Mouse (Mus musculus) liver, adult 2 months (tissue): Measurements from ENCODE around the gene Prdx5. TPM values are rescaled to one million over a fixed set of nuclear protein-coding genes. Genes with fewer than 3 reads are reported as not detected.
A peak's percentile ranks its signal among the peaks of the same experiment; 100 is the strongest.

Experiments
- DNase-seq: peaks from one replicate; pipeline ENCODE4 v3.0.0-alpha.2; 2011; ENCODE audit warnings: low read depth, low spot score; ENCODE audit errors: extremely low read depth
- H3K27ac ChIP-seq: fragments of 200-500 bp; replicated peaks from 2 replicates; pipeline ENCODE4 v1.5.1; 2012; ENCODE audit warnings: low read depth, mild to moderate bottlenecking, control low read depth, inconsistent platforms, low read length; ENCODE audit not compliant: insufficient read depth
- H3K27me3 ChIP-seq: fragments of 200-500 bp; 2 replicates; pipeline ENCODE4 v1.6.1; 2012; ENCODE audit warnings: mild to moderate bottlenecking, moderate library complexity, low read length, inconsistent platforms; ENCODE audit not compliant: control insufficient read depth, insufficient read depth
- H3K36me3 ChIP-seq: fragments of 200-500 bp; 2 replicates; pipeline ENCODE4 v1.6.1; 2012; ENCODE audit warnings: low read length, inconsistent platforms; ENCODE audit not compliant: control insufficient read depth, insufficient read depth
- H3K4me1 ChIP-seq: fragments of 200-500 bp; 2 replicates; pipeline ENCODE4 v1.6.1; 2011; ENCODE audit warnings: low read length; ENCODE audit not compliant: control insufficient read depth, insufficient read depth
- H3K4me3 ChIP-seq: fragments of 200-500 bp; 2 replicates; pipeline ENCODE4 v1.5.1; 2011; ENCODE audit warnings: low read depth, mild to moderate bottlenecking, control low read depth, low read length, moderate library complexity; ENCODE audit not compliant: insufficient read depth
- H3K79me2 ChIP-seq: fragments of 200-500 bp; 2 replicates; pipeline ENCODE4 v1.6.1; 2012; ENCODE audit warnings: inconsistent platforms, mild to moderate bottlenecking, low read length, moderate library complexity; ENCODE audit not compliant: control insufficient read depth, insufficient read depth
- H3K9ac ChIP-seq: fragments of 200-500 bp; 2 replicates; pipeline ENCODE4 v1.6.1; 2012; ENCODE audit warnings: low read depth, mild to moderate bottlenecking, control low read depth, inconsistent platforms, low read length
- CTCF ChIP-seq: fragments of 200-500 bp; IDR thresholded peaks from 2 replicates; pipeline ENCODE4 v1.5.1; 2011; ENCODE audit warnings: low read depth, low read length, control low read depth
- POLR2A ChIP-seq: fragments of 200-500 bp; IDR thresholded peaks from 2 replicates; pipeline ENCODE4 v1.6.1; 2011; ENCODE audit warnings: low read length, control low read depth; ENCODE audit not compliant: insufficient read depth; ENCODE audit errors: extremely low read depth
- WGBS: fragments of 180-500 bp; shearing (Covaris S2); methylation state at CpG from one replicate; pipeline ENCODE4 v1.1.7; 2018; 5-methylcytosine and 5-hydroxymethylcytosine counted together
- polyA plus RNA-seq: library from polyadenylated mRNA; depleted of rRNA; stranded (reverse); fragments of >200 nt; gene quantifications from 2 replicates; pipeline ENCODE4 v1.2.3, GENCODE M21; 2012
- total RNA-seq: library from RNA; depleted of rRNA; stranded (reverse); fragments of >200 nt; gene quantifications from 2 replicates; pipeline ENCODE4 v1.2.3, GENCODE M21; 2014

Gene Prdx5
- total and polyA plus RNA-seq, 2 experiments: 364 to 615 TPM

DNA sequence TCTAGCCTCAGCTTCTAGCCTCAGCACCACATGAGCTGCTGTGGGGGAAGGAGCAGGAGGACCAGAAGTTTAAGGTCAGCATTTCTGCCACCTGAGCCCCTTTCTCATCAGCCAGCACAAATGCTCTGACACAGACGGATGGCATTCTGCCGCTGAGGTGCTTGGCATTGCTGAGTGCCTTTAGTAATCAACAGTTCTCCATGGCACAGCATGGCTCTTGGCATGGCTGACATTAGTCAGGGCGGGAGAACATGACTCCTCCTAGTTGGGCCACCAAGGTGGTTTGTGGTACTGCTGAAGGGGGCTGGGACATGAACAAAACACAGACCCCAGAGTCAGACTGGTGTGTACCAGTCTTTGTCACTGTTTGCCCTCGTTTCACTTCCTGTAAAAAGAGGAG lies 38.3 kb upstream of the Prdx5 start:
- Histone ChIP-seq H3K27me3 (no peaks in the 10 kb centered on the region), H3K4me1 (peaks cover 6% of the 10 kb centered on the region), H3K9ac (no peak overlapping the region), H3K4me3 (no peak overlapping the region), H3K27ac (no peak overlapping the region), H3K79me2 (0 out of 2 replicates have a peak, but pooled peaks cover 2% of the 10 kb centered on the region), H3K36me3 (no peaks in the 10 kb centered on the region)
- WGBS: 86% methylated on average over 4 of the region's 4 CpGs
- TF ChIP-seq POLR2A (no peak), CTCF (no peak)
- no peak for DNase-seq

DNA sequence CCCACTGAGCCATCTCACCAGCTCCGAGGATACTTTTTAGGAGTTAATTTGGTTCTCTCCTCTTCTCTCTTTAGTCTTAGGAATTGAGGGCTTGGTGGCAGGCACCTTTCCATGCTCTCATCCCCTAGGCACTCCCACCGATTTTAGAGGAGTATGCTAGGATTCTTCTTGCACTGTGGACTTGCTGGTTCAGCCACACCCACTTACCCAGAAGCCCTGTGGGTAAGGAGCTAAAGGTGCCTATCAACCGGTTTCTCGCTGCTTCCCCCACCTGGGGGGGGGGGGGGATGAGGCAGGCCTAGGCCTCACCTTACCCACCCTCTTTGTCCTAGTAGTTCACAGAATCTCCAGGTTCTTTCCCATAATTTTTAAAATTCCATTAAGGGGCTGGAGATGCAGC lies 37.8 kb upstream of the Prdx5 start:
- TF ChIP-seq CTCF (no peak), POLR2A (no peak)
- no peaks in the 10 kb centered on the region for H3K36me3 ChIP-seq
- H3K9ac ChIP-seq: no peak overlapping the region
- H3K27me3 ChIP-seq: no peaks in the 10 kb centered on the region
- 77% methylated on average over 4 of the region's 4 CpGs for WGBS
- no peak overlapping the region for H3K27ac ChIP-seq
- H3K4me1 ChIP-seq: peaks cover 4% of the 10 kb centered on the region; the same call in 1 of the 2 replicates
- DNase-seq: no peak
- H3K79me2 ChIP-seq: peaks cover 5% of the 10 kb centered on the region
- H3K4me3 ChIP-seq: no peak overlapping the region

DNA sequence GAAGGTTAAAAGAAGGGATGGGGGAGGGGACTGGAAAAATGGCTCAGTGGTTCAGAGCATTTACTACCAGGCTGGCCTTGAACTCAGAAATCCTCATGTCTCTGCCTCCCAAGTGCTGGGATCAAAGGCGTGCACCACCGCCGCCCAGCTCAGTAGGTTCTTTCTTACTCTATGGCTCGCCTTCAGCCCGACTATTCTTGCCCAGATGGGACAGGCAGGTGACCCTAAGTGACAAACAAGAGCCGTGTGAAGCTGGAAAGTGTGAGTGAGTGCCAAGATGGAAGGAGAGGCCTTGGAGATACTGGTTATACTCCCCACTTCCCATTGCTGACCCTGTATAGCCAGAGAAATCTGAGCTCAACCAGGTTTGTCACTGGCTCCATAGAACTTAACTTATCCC lies 33.8 kb upstream of the Prdx5 start:
- no peak overlapping the region for H3K4me3 ChIP-seq
- H3K79me2 ChIP-seq: peaks cover 8% of the 10 kb centered on the region
- WGBS: 98% methylated on average over 6 of the region's 6 CpGs
- no peak for DNase-seq
- H3K36me3 ChIP-seq: no peaks in the 10 kb centered on the region
- H3K27ac ChIP-seq: no peak overlapping the region
- H3K27me3 ChIP-seq: no peaks in the 10 kb centered on the region
- peaks cover 11% of the 10 kb centered on the region for H3K4me1 ChIP-seq
- TF ChIP-seq CTCF: no peak
- no peak for TF ChIP-seq POLR2A
- no peak overlapping the region for H3K9ac ChIP-seq

DNA sequence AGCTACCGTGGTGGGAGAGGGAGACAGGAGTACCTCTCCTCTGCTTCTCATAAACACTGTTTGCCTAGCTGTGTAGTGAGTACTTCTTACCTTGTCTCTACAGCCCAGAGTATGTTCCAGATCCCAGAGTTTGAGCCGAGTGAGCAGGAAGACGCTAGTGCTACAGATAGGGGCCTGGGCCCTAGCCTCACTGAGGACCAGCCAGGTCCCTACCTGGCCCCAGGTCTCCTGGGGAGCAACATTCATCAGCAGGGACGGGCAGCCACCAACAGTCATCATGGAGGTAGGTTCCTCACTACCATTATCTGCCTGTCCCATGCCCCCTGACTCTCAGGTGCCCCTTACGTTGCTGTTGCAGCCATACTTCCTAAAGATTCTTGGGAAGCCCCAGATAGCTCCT lies 32.9 kb upstream of the Prdx5 start:
- TF ChIP-seq CTCF (no peak), POLR2A (no peak)
- Histone ChIP-seq H3K9ac (peak overlapping the region; percentile 70), H3K36me3 (no peaks in the 10 kb centered on the region), H3K79me2 (peaks cover 8% of the 10 kb centered on the region), H3K27ac (peak overlapping the region; percentile 84), H3K4me3 (peak overlapping the region; percentile 85), H3K27me3 (no peaks in the 10 kb centered on the region), H3K4me1 (peaks cover 20% of the 10 kb centered on the region)
- DNase-seq: no peak
- 25% methylated on average over 5 of the region's 5 CpGs for WGBS

DNA sequence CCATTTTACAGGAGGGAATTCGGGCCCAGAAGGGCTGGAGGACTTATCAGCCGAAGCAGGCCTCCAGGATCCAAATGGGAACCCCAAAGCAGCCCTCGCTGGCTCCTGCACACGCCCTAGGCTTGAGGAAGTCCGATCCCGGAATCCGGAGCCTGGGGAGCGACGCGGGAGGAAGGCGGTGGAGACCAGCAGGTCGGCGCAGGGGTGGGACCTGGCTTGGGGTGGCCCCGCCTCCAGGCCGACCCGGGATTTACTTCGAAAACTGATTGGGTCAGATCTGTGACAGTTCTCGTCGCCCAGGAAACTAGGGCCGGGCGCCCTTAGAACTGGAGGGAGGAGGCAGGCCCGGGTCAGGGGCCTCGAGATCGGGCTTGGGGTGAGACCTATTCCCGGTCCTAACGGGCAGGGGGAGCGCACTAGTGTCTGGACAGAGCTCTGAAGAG lies 32.4 kb upstream of the Prdx5 start, which contains the start of gene Gpr137:
Gene Gpr137 (minus strand): TSS at position 232 of the 443 bp plus-strand sequence.
- Histone ChIP-seq H3K36me3 (no peaks in the 10 kb centered on the region), H3K27me3 (no peaks in the 10 kb centered on the region), H3K27ac (peak within 1 kb of the TSS; percentile 88), H3K79me2 (peaks cover 8% of the 10 kb centered on the region), H3K9ac (peak within 1 kb of the TSS; percentile 91), H3K4me3 (peak within 1 kb of the TSS; percentile 85), H3K4me1 (peaks cover 23% of the 10 kb centered on the region)
- WGBS: under 1% methylated on average over 27 of the region's 27 CpGs
- TF ChIP-seq CTCF (no peak), POLR2A (peak; percentile 80; the same call in 1 of the 2 replicates)
- peak; percentile 87 for DNase-seq

DNA sequence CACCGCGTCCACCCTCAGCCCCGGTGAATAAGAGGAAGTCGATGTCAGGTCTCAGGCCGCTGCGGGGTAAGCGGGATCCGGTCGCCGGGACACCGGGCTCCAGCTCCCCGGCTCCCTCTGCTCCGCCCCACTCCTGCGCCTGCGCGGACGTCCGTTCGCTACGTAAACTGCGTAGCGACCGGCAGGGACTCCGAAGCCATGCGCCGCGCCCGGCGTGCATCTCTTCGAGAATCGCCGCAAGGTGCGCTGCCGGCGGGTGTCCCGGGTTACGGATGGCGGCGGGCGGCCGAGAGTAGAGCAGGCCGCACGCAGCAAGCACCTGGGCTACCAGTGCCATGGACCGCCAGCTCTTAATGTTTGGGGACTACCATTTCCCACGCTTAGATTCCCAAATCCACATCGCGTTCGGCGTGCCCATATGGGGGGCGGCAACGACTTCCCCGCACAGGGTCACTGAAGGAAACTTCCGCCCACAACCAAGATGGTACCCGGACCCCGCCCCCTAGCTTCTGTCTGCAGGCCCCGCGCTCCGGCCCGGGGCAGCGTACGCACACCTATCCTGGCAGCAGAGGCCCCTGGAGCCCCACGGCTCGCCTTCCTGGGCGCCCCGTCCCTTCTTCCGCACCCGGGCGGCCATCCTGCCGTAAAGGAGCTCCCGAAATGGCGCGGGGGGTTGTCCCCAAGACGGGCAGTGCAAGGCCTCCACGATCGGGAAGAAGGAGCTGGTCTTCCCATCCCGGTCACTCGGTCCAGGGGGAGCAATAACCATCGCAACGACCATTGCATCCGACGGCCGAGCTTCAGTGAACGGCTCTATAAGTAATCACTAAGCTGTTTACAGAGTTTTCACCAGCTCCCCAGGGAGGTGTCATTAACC lies 31.7 kb upstream of the Prdx5 start, which contains the start of gene Bad:
Gene Bad (plus strand): TSS at position 490 of the 877 bp plus-strand sequence.
- WGBS: under 1% methylated on average over 83 of the region's 83 CpGs
- H3K4me3 ChIP-seq: peak within 1 kb of the TSS; percentile 85
- TF ChIP-seq CTCF (peak; percentile 2; the same call in 1 of the 2 replicates), POLR2A (peak; percentile 34; the same call in 1 of the 2 replicates)
- H3K79me2 ChIP-seq: peaks cover 8% of the 10 kb centered on the region
- no peaks in the 10 kb centered on the region for H3K27me3 ChIP-seq
- H3K27ac ChIP-seq: peak within 1 kb of the TSS; percentile 88
- H3K9ac ChIP-seq: peak within 1 kb of the TSS; percentile 91
- H3K36me3 ChIP-seq: no peaks in the 10 kb centered on the region
- peak; percentile 75 for DNase-seq
- H3K4me1 ChIP-seq: peaks cover 23% of the 10 kb centered on the region
